Mouse (Mus musculus) urinary bladder, postnatal 10 days (tissue): ENCODE data around the gene Gm20917.
"Not testable (repeated sequence)": the region's sequence is repeated elsewhere in the genome, so short reads cannot be mapped to it uniquely, and the experiment has no call there.

Experiments used
- DNase-seq: peaks from one replicate; pipeline ENCODE4 v3.0.0; 2022; ENCODE audit warnings: low spot score

The Gm20917 gene

DNA sequence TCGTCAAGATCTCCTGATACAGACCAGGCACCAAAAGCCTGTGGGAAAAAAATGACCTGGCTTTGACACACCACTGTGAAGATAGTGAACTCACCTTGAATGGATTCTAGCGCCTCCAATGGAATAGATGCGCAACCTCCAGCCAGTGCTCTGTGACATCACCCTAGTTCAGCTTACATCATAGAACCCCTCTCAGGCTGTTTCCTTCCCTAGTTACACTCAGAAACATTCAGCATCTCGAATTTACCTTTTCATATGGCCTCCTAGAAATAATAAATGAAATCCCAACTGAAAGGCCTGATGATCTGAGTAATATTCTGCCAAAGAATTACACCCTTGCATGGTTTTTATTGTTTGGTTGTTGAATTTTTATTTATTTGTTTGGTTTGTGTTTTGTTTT, at the start of gene Gm20917:
TSS of gene Gm20917 (minus strand) at position 101 of the 400 bp plus-strand sequence.
- DNase-seq = not testable (repeated sequence)
